Mouse (Mus musculus) midbrain, embryonic 15.5 days (tissue): ENCODE data around the gene Ppp1r14a. TPM values are rescaled to one million over a fixed set of nuclear protein-coding genes. Genes with fewer than 3 reads are reported as not detected.

ENCODE experiments used
- ATAC-seq: fragments of 200-750 bp; cut with Nextera tagmentation; replicated peaks from 2 replicates; pipeline ENCODE4 v1.8.0; 2017; ENCODE audit warnings: moderate TSS enrichment
- H3K27ac ChIP-seq: fragments of 300-500 bp; sonication (generic); 2 replicates; pipeline ENCODE4 v1.5.1; 2015; ENCODE audit warnings: mild to moderate bottlenecking, inconsistent platforms
- H3K27me3 ChIP-seq: fragments of 300-500 bp; sonication (generic); replicated peaks from 2 replicates; pipeline ENCODE4 v1.6.1; 2015; ENCODE audit warnings: inconsistent platforms
- H3K36me3 ChIP-seq: fragments of 300-500 bp; sonication (generic); replicated peaks from 2 replicates; pipeline ENCODE4 v1.6.1; 2015; ENCODE audit warnings: inconsistent platforms
- H3K4me1 ChIP-seq: fragments of 300-500 bp; sonication (generic); 2 replicates; pipeline ENCODE4 v1.6.1; 2015; ENCODE audit warnings: inconsistent platforms
- H3K4me2 ChIP-seq: fragments of 300-500 bp; sonication (generic); 2 replicates; pipeline ENCODE4 v1.6.1; 2015; ENCODE audit warnings: inconsistent platforms, mild to moderate bottlenecking, moderate library complexity
- H3K4me3 ChIP-seq: fragments of 300-500 bp; sonication (generic); 2 replicates; pipeline ENCODE4 v1.5.1; 2015; ENCODE audit warnings: mild to moderate bottlenecking, inconsistent platforms
- H3K9ac ChIP-seq: fragments of 300-500 bp; sonication (generic); 2 replicates; pipeline ENCODE4 v1.6.1; 2015; ENCODE audit warnings: mild to moderate bottlenecking, inconsistent platforms
- H3K9me3 ChIP-seq: fragments of 300-500 bp; sonication (generic); 2 replicates; pipeline ENCODE4 v1.6.1; 2016; ENCODE audit warnings: inconsistent platforms
- WGBS: fragments of 180-500 bp; shearing (Covaris S2); methylation state at CpG from one replicate; pipeline ENCODE4 v1.1.7; 2015; ENCODE audit warnings: mixed read lengths; 5-methylcytosine and 5-hydroxymethylcytosine counted together
- polyA plus RNA-seq: library from polyadenylated mRNA; unstranded; fragments of >200 nt; fragmentation: Nextera tagmentation; extraction: Ambion mirVana; gene quantifications from 2 replicates; pipeline ENCODE4 v1.2.1, GENCODE M21; 2015

Gene Ppp1r14a
- polyA plus RNA-seq, 1 experiment from 2014 or later: 3.3 TPM

GRCm38 (mm10) chr7:29338984-29339679, 50.0 kb downstream of the Ppp1r14a start:
- Histone ChIP-seq H3K9ac (no peak overlapping the region), H3K4me2 (no peak overlapping the region), H3K27me3 (no peaks in the 10 kb centered on the region), H3K4me3 (no peak overlapping the region), H3K4me1 (peaks cover 6% of the 10 kb centered on the region; the same call in 1 of the 2 replicates), H3K27ac (no peak overlapping the region), H3K36me3 (no peaks in the 10 kb centered on the region), H3K9me3 (no peaks in the 10 kb centered on the region)
- 81% methylated on average over 14 of the region's 14 CpGs for WGBS
- ATAC-seq: no peak

DNA sequence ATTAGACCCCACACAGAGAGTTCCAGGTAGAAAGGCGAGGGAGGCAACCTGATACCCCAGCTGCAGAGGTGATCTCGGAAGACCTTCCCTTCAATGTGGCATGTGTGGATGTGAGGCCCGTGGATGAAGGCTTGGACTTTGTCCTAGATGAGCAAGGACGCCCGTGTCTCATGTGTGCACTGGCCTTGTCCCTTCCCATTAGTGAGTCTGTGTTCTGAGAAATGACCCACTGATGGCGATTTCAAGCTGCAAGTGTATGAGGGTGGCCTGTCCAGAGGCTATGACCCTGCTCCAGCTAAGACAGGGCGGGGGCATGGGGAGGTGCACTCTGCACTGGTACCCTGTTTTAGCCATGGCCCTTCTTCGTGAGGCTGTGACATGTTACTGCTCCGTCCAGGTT, 51.1 kb downstream of the Ppp1r14a start:
- Histone ChIP-seq H3K4me2 (no peak overlapping the region), H3K27ac (no peak overlapping the region), H3K27me3 (no peaks in the 10 kb centered on the region), H3K36me3 (no peaks in the 10 kb centered on the region), H3K9me3 (no peaks in the 10 kb centered on the region), H3K4me1 (peaks cover 6% of the 10 kb centered on the region; the same call in 1 of the 2 replicates), H3K4me3 (no peak overlapping the region), H3K9ac (no peak overlapping the region)
- no peak for ATAC-seq
- WGBS: 92% methylated on average over 9 of the region's 9 CpGs

GRCm38 (mm10) chr7:29340838-29341237, 51.7 kb downstream of the Ppp1r14a start:
- H3K36me3 ChIP-seq: no peaks in the 10 kb centered on the region
- peaks cover 6% of the 10 kb centered on the region; the same call in 1 of the 2 replicates for H3K4me1 ChIP-seq
- 95% methylated on average over 8 of the region's 8 CpGs for WGBS
- no peak overlapping the region for H3K9ac ChIP-seq
- ATAC-seq: no peak
- H3K9me3 ChIP-seq: no peaks in the 10 kb centered on the region
- H3K4me3 ChIP-seq: no peak overlapping the region
- H3K27ac ChIP-seq: no peak overlapping the region
- H3K27me3 ChIP-seq: no peaks in the 10 kb centered on the region
- no peak overlapping the region for H3K4me2 ChIP-seq

DNA sequence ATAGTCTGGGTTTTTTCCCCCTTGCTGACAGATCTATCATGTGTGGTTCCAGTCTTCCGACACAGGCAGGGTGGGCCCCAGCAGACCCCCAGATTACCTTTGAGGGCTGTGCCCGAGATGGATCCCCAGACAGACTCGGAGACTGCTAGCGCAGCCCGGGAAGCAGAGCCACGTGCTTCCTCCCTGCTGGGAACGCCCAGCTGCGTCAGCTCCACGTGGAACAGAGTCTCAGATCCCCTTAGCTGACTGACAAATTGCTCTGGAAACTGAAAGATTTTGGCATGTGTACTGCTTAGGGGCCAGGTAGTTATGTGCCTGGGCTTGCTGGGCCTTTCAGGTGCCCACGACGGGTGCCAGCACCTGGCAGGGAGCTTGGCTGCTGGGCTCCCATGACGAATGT, 52.6 kb downstream of the Ppp1r14a start:
- H3K4me3 ChIP-seq: no peak overlapping the region
- 73% methylated on average over 12 of the region's 12 CpGs for WGBS
- H3K4me2 ChIP-seq: no peak overlapping the region
- H3K9me3 ChIP-seq: no peaks in the 10 kb centered on the region
- no peaks in the 10 kb centered on the region for H3K36me3 ChIP-seq
- H3K4me1 ChIP-seq: peaks cover 12% of the 10 kb centered on the region; the same call in 1 of the 2 replicates
- H3K27me3 ChIP-seq: no peaks in the 10 kb centered on the region
- no peak overlapping the region for H3K9ac ChIP-seq
- peak overlapping the region; percentile 60; the same call in 1 of the 2 replicates for H3K27ac ChIP-seq
- no peak for ATAC-seq

DNA sequence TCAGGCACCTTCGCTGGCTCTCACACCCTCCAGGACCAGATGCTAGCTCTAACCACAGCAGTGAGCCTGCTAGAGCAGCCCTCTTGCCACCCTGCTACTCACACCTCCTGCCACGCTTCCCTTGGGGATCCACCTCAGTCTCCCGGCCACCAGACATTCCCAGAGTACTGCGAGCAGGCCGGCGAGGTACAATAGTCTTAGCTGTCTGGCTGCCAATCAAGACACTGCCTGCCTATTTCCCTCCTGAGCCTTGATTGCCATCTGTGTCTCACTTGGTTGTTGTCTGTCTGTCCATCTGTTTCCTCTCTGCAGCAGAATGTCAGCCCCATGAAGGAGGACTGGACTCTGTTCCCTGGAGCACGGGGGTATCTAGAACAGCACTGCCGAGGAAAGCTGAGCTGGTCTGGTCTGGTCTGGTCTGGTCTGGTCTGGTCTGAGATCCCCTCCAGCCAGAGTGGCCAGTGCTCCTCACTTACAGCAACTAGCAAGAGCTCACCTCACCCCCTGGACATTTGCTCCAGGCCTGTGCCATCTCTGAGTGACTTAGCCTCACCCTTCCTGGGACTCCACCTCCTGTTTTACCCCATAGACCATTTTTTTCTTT, 53.5 kb downstream of the Ppp1r14a start:
- no peaks in the 10 kb centered on the region for H3K36me3 ChIP-seq
- WGBS: 35% methylated on average over 8 of the region's 8 CpGs

More for the DNA sequence above, 53.5 kb downstream of the Ppp1r14a start:
- Histone ChIP-seq H3K9ac (no peak overlapping the region), H3K4me3 (no peak overlapping the region), H3K27ac (peak overlapping the region; percentile 60), H3K4me2 (no peak overlapping the region), H3K9me3 (no peaks in the 10 kb centered on the region), H3K4me1 (peaks cover 12% of the 10 kb centered on the region; the same call in 1 of the 2 replicates), H3K27me3 (no peaks in the 10 kb centered on the region)
- no peak for ATAC-seq

Other genes with a start within 250 kb of the Ppp1r14a start
- gene Ryr1, start 164.1 kb upstream of the Ppp1r14a start, polyA plus RNA-seq: 11.8 and 12.4 TPM in 2 replicates
- gene Rasgrp4, start 154.5 kb upstream of the Ppp1r14a start, polyA plus RNA-seq: 0.90 and 0.95 TPM in 2 replicates
- 21.8 and 27.9 TPM in 2 replicates for gene Fam98c, start 133.1 kb upstream of the Ppp1r14a start, polyA plus RNA-seq
- gene Ggn, start 119.1 kb upstream of the Ppp1r14a start, polyA plus RNA-seq: 0.37 and 1.1 TPM in 2 replicates
- 11.3 and 11.5 TPM in 2 replicates for gene Spred3, start 118.9 kb upstream of the Ppp1r14a start, polyA plus RNA-seq
- 282 and 290 TPM in 2 replicates for gene Psmd8, start 108.6 kb upstream of the Ppp1r14a start, polyA plus RNA-seq
- gene Catsperg1, start 75.3 kb upstream of the Ppp1r14a start, polyA plus RNA-seq: 4.2 and 5.3 TPM in 2 replicates
- gene Kcnk6, start 56.8 kb upstream of the Ppp1r14a start, polyA plus RNA-seq: 1.2 and 1.4 TPM in 2 replicates
- gene Yif1b, start 51.0 kb upstream of the Ppp1r14a start, polyA plus RNA-seq: 91.2 and 95.1 TPM in 2 replicates
- gene 2200002D01Rik, start 40.8 kb upstream of the Ppp1r14a start, polyA plus RNA-seq: 1.1 and 1.5 TPM in 2 replicates
- 72.4 and 77.3 TPM in 2 replicates for gene Spint2, start 7.4 kb upstream of the Ppp1r14a start, polyA plus RNA-seq
- gene Dpf1, start 14.6 kb downstream of the Ppp1r14a start, polyA plus RNA-seq: 256 and 261 TPM in 2 replicates
- 19.0 and 22.4 TPM in 2 replicates for gene Sipa1l3, start 229.3 kb downstream of the Ppp1r14a start, polyA plus RNA-seq